Mouse (Mus musculus) embryo, embryonic 9.5 days (tissue): Measurements from ENCODE around the gene Zc3h8.

Source experiments
- DNase-seq: peaks from one replicate; pipeline ENCODE4 v3.0.0-alpha.2; 2017; ENCODE audit errors: extremely low spot score

Zc3h8 gene

GRCm38 (mm10) chr2:128890661-128891335, 53.1 kb downstream of the Zc3h8 start:
- no peak for DNase-seq

GRCm38 (mm10) chr2:128887866-128888550, 55.9 kb downstream of the Zc3h8 start:
- no peak for DNase-seq

GRCm38 (mm10) chr2:128885225-128885811, 58.6 kb downstream of the Zc3h8 start:
- DNase-seq: no peak

GRCm38 (mm10) chr2:128881236-128881635, 62.6 kb downstream of the Zc3h8 start:
- no peak for DNase-seq
